Mouse (Mus musculus) forebrain, embryonic 12.5 days (tissue): Measurements from ENCODE around the gene Socs7. TPM values are rescaled to one million over a fixed set of nuclear protein-coding genes. Genes with fewer than 3 reads are reported as not detected.
A peak's percentile ranks its signal among the peaks of the same experiment; 100 is the strongest.

Experiments used
- ATAC-seq: fragments of 200-750 bp; cut with Nextera tagmentation; 2 replicates; pipeline ENCODE4 v1.8.0; 2017; ENCODE audit warnings: moderate TSS enrichment; ENCODE audit not compliant: low FRiP score
- H3K27ac ChIP-seq: fragments of 300-500 bp; sonication (generic); 2 replicates; pipeline ENCODE4 v1.5.1; 2016; ENCODE audit warnings: mild to moderate bottlenecking
- H3K27me3 ChIP-seq: fragments of 300-500 bp; sonication (generic); 2 replicates; pipeline ENCODE4 v1.6.1; 2016; ENCODE audit warnings: mild to moderate bottlenecking
- H3K36me3 ChIP-seq: fragments of 300-500 bp; sonication (generic); replicated peaks from 2 replicates; pipeline ENCODE4 v1.6.1; 2016; ENCODE audit warnings: mild to moderate bottlenecking
- H3K4me1 ChIP-seq: fragments of 300-500 bp; sonication (generic); 2 replicates; pipeline ENCODE4 v1.6.1; 2016
- H3K4me2 ChIP-seq: fragments of 300-500 bp; sonication (generic); 2 replicates; pipeline ENCODE4 v1.6.1; 2016; ENCODE audit warnings: mild to moderate bottlenecking, moderate library complexity
- H3K4me3 ChIP-seq: fragments of 300-500 bp; sonication (generic); replicated peaks from 2 replicates; pipeline ENCODE4 v1.5.1; 2016; ENCODE audit warnings: mild to moderate bottlenecking
- H3K9ac ChIP-seq: fragments of 300-500 bp; sonication (generic); 2 replicates; pipeline ENCODE4 v1.6.1; 2016; ENCODE audit warnings: mild to moderate bottlenecking
- H3K9me3 ChIP-seq: fragments of 300-500 bp; sonication (generic); 2 replicates; pipeline ENCODE4 v1.6.1; 2016
- WGBS: fragments of 180-500 bp; shearing (Covaris S2); methylation state at CpG from one replicate; pipeline ENCODE4 v1.1.7; 2016; 5-methylcytosine and 5-hydroxymethylcytosine counted together
- polyA plus RNA-seq: library from polyadenylated mRNA; unstranded; fragments of >200 nt; fragmentation: Nextera tagmentation; extraction: Ambion mirVana; gene quantifications from 2 replicates; pipeline ENCODE4 v1.2.1, GENCODE M21; 2016

The Socs7 gene
- polyA plus RNA-seq, 1 experiment from 2014 or later, result 8.0 TPM

- H3K36me3 ChIP-seq, result peaks cover 43% of the 10 kb centered on the region
- 0 out of 2 replicates have a peak overlapping the region, but pooled peaks have one; percentile 15 for H3K27ac ChIP-seq
- H3K9me3 ChIP-seq, result no peaks in the 10 kb centered on the region
- H3K4me2 ChIP-seq, result no peak overlapping the region
- no peak for ATAC-seq
- 66% methylated on average over 12 of the region's 12 CpGs for WGBS
- no peak overlapping the region for H3K9ac ChIP-seq
- peaks cover 5% of the 10 kb centered on the region; the same call in 1 of the 2 replicates for H3K27me3 ChIP-seq
- H3K4me1 ChIP-seq, result no peaks in the 10 kb centered on the region
- no peak overlapping the region for H3K4me3 ChIP-seq
These were observed 30.8 kb upstream of the Socs7 start for GRCm38 (mm10) chr11:97331231-97332190.

- ATAC-seq, result no peak
- Histone ChIP-seq H3K9ac (no peak overlapping the region), H3K27me3 (peaks cover 20% of the 10 kb centered on the region), H3K4me2 (no peak overlapping the region), H3K4me3 (no peak overlapping the region), H3K27ac (no peak overlapping the region), H3K36me3 (peaks cover 30% of the 10 kb centered on the region), H3K4me1 (no peaks in the 10 kb centered on the region), H3K9me3 (no peaks in the 10 kb centered on the region)
- WGBS, result 62% methylated on average over 9 of the region's 9 CpGs
These were observed 29.3 kb upstream of the Socs7 start for GRCm38 (mm10) chr11:97333044-97333443.

GRCm38 (mm10) chr11:97333896-97334295, 28.5 kb upstream of the Socs7 start:
- Histone ChIP-seq H3K4me1 (no peaks in the 10 kb centered on the region; the same call in 1 of the 2 replicates), H3K27me3 (peaks cover 27% of the 10 kb centered on the region), H3K9ac (no peak overlapping the region), H3K9me3 (no peaks in the 10 kb centered on the region), H3K27ac (no peak overlapping the region), H3K4me3 (no peak overlapping the region), H3K4me2 (no peak overlapping the region), H3K36me3 (peaks cover 21% of the 10 kb centered on the region)
- WGBS, result 70% methylated on average over 1 of the region's 1 CpGs
- ATAC-seq, result no peak

GRCm38 (mm10) chr11:97334400-97334799, 28.0 kb upstream of the Socs7 start:
- Histone ChIP-seq H3K4me3 (no peak overlapping the region), H3K9ac (no peak overlapping the region), H3K4me1 (no peaks in the 10 kb centered on the region; the same call in 1 of the 2 replicates), H3K9me3 (no peaks in the 10 kb centered on the region), H3K27ac (no peak overlapping the region), H3K27me3 (peaks cover 28% of the 10 kb centered on the region), H3K4me2 (no peak overlapping the region), H3K36me3 (peaks cover 16% of the 10 kb centered on the region)
- ATAC-seq, result no peak
- WGBS, result 84% methylated on average over 9 of the region's 9 CpGs

- Histone ChIP-seq H3K9me3 (no peaks in the 10 kb centered on the region), H3K4me3 (no peak overlapping the region), H3K9ac (no peak overlapping the region), H3K36me3 (0 out of 2 replicates have a peak, but pooled peaks cover 3% of the 10 kb centered on the region), H3K4me2 (no peak overlapping the region), H3K27ac (no peak overlapping the region), H3K27me3 (peaks cover 29% of the 10 kb centered on the region), H3K4me1 (no peaks in the 10 kb centered on the region; the same call in 1 of the 2 replicates)
- ATAC-seq, result no peak
- WGBS, result 58% methylated on average over 6 of the region's 6 CpGs
These were observed 26.1 kb upstream of the Socs7 start for GRCm38 (mm10) chr11:97336238-97336637.

GRCm38 (mm10) chr11:97336751-97337345, 25.5 kb upstream of the Socs7 start:
- no peak overlapping the region for H3K27ac ChIP-seq
- H3K9me3 ChIP-seq, result no peaks in the 10 kb centered on the region
- no peak overlapping the region for H3K4me2 ChIP-seq
- no peak overlapping the region for H3K4me3 ChIP-seq
- 0 out of 2 replicates have a peak, but pooled peaks cover 3% of the 10 kb centered on the region for H3K36me3 ChIP-seq
- no peak for ATAC-seq
- H3K4me1 ChIP-seq, result no peaks in the 10 kb centered on the region; the same call in 1 of the 2 replicates
- WGBS, result 72% methylated on average over 14 of the region's 14 CpGs
- no peak overlapping the region for H3K9ac ChIP-seq
- H3K27me3 ChIP-seq, result peaks cover 31% of the 10 kb centered on the region

GRCm38 (mm10) chr11:97337363-97337762, 25.0 kb upstream of the Socs7 start:
- ATAC-seq, result no peak
- H3K4me1 ChIP-seq, result no peaks in the 10 kb centered on the region; the same call in 1 of the 2 replicates
- 85% methylated on average over 12 of the region's 12 CpGs for WGBS

GRCm38 (mm10) chr11:97338302-97338976, 23.9 kb upstream of the Socs7 start:
- no peaks in the 10 kb centered on the region for H3K9me3 ChIP-seq
- H3K9ac ChIP-seq, result no peak overlapping the region
- H3K36me3 ChIP-seq, result no peaks in the 10 kb centered on the region
- peaks cover 31% of the 10 kb centered on the region for H3K27me3 ChIP-seq
- 55% methylated on average over 21 of the region's 21 CpGs for WGBS
- H3K27ac ChIP-seq, result no peak overlapping the region
- no peak for ATAC-seq
- H3K4me2 ChIP-seq, result 0 out of 2 replicates have a peak overlapping the region, but pooled peaks have one; percentile 15
- no peak overlapping the region for H3K4me3 ChIP-seq
- peaks cover under 1% of the 10 kb centered on the region; the same call in 1 of the 2 replicates for H3K4me1 ChIP-seq

More at GRCm38 (mm10) chr11:97337363-97337762, 25.0 kb upstream of the Socs7 start:
- Histone ChIP-seq H3K9me3 (no peaks in the 10 kb centered on the region), H3K4me2 (no peak overlapping the region), H3K27me3 (peaks cover 31% of the 10 kb centered on the region), H3K36me3 (0 out of 2 replicates have a peak, but pooled peaks cover 3% of the 10 kb centered on the region), H3K9ac (no peak overlapping the region), H3K27ac (no peak overlapping the region), H3K4me3 (no peak overlapping the region)

GRCm38 (mm10) chr11:97338977-97339315, 23.4 kb upstream of the Socs7 start:
- peaks cover 31% of the 10 kb centered on the region for H3K27me3 ChIP-seq
- 46% methylated on average over 17 of the region's 17 CpGs for WGBS
- H3K27ac ChIP-seq, result no peak overlapping the region
- no peak overlapping the region; the same call in 1 of the 2 replicates for H3K4me3 ChIP-seq
- no peaks in the 10 kb centered on the region for H3K9me3 ChIP-seq
- H3K9ac ChIP-seq, result no peak overlapping the region
- H3K36me3 ChIP-seq, result no peaks in the 10 kb centered on the region
- peaks cover 3% of the 10 kb centered on the region; the same call in 1 of the 2 replicates for H3K4me1 ChIP-seq
- ATAC-seq, result no peak
- 0 out of 2 replicates have a peak overlapping the region, but pooled peaks have one; percentile 15 for H3K4me2 ChIP-seq

GRCm38 (mm10) chr11:97343175-97343574, 19.2 kb upstream of the Socs7 start:
- 52% methylated on average over 6 of the region's 8 CpGs for WGBS
- Histone ChIP-seq H3K36me3 (no peaks in the 10 kb centered on the region), H3K4me3 (no peak overlapping the region), H3K4me2 (no peak overlapping the region), H3K27ac (no peak overlapping the region), H3K9ac (no peak overlapping the region), H3K9me3 (no peaks in the 10 kb centered on the region), H3K27me3 (peaks cover 10% of the 10 kb centered on the region; the same call in 1 of the 2 replicates), H3K4me1 (peaks cover 3% of the 10 kb centered on the region; the same call in 1 of the 2 replicates)
- ATAC-seq, result no peak

- H3K9me3 ChIP-seq, result no peaks in the 10 kb centered on the region
- no peak overlapping the region for H3K27ac ChIP-seq
- H3K36me3 ChIP-seq, result no peaks in the 10 kb centered on the region
- 34% methylated on average over 17 of the region's 17 CpGs for WGBS
- no peak overlapping the region for H3K4me3 ChIP-seq
- H3K4me2 ChIP-seq, result no peak overlapping the region
- H3K27me3 ChIP-seq, result peaks cover 7% of the 10 kb centered on the region; the same call in 1 of the 2 replicates
- no peak for ATAC-seq
- H3K9ac ChIP-seq, result no peak overlapping the region
- H3K4me1 ChIP-seq, result peaks cover 3% of the 10 kb centered on the region; the same call in 1 of the 2 replicates
These were observed 18.7 kb upstream of the Socs7 start for GRCm38 (mm10) chr11:97343619-97344018.

GRCm38 (mm10) chr11:97345446-97345845, 16.9 kb upstream of the Socs7 start:
- WGBS, result 85% methylated on average over 10 of the region's 10 CpGs
- peaks cover 14% of the 10 kb centered on the region for H3K4me1 ChIP-seq

More at GRCm38 (mm10) chr11:97345446-97345845, 16.9 kb upstream of the Socs7 start:
- no peak for ATAC-seq
- H3K9ac ChIP-seq, result no peak overlapping the region
- H3K27ac ChIP-seq, result no peak overlapping the region
- 0 out of 2 replicates have a peak, but pooled peaks cover 2% of the 10 kb centered on the region for H3K9me3 ChIP-seq
- H3K4me3 ChIP-seq, result no peak overlapping the region
- H3K36me3 ChIP-seq, result no peaks in the 10 kb centered on the region
- 0 out of 2 replicates have a peak, but pooled peaks cover 3% of the 10 kb centered on the region for H3K27me3 ChIP-seq
- no peak overlapping the region for H3K4me2 ChIP-seq
